Mouse (Mus musculus) yolk sac, embryonic 10.5 days (tissue): ENCODE measurements around the gene Adgrd1.

Source experiments
- DNase-seq: peaks from one replicate; pipeline ENCODE4 v3.0.0-alpha.2; 2017; ENCODE audit warnings: low spot score

The Adgrd1 gene

DNA sequence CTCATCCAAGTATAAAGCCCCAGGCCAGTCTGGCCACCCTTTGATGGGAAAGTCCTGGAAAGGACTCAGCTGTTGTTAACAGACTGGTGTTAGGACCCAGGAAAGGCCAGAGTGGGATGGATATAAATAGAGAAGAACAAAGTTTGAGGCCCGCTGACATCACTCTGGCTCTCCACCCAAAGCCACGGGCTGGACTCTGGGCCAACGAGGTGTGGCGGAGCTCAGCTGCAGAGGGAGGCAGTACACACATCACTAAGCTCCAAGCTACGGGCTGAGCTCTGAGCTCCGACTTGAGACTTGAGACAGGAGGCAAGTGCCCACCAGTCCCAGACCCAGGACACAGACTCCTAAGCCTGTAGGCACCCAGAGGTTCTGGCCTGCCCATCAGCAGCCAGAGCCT lies at the start of gene Adgrd1:
Gene Adgrd1, plus strand, starts transcription at position 240 of the 400 bp plus-strand sequence.
- no peak for DNase-seq

- DNase-seq: no peak
These were observed 47.2 kb upstream of the Adgrd1 start for GRCm38 (mm10) chr5:129049372-129049771.

DNA sequence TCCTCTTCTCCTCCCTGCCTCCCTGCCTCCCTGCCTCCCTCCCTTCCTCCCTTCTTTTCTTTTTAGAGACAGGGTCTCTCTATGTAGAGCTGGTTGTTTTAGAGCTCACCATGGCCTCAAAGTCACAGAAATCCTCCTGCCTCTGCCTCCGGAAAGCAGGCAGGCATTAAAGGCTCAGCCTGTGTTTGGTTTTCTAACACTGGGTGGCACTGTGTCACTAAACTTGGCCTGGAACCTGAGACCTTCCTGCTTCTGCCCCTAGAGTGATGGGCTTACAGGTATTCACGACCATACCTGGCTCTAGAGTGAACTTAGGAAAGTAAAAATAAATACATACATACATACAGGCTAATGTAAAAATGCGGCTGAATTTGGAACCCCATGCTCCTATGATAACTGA lies 44.6 kb upstream of the Adgrd1 start:
- no peak for DNase-seq

GRCm38 (mm10) chr5:129052636-129053355 lies 43.8 kb upstream of the Adgrd1 start:
- DNase-seq: no peak

GRCm38 (mm10) chr5:129054675-129055284 lies 41.8 kb upstream of the Adgrd1 start:
- no peak for DNase-seq

GRCm38 (mm10) chr5:129059116-129059515 lies 37.4 kb upstream of the Adgrd1 start:
- DNase-seq: no peak

DNA sequence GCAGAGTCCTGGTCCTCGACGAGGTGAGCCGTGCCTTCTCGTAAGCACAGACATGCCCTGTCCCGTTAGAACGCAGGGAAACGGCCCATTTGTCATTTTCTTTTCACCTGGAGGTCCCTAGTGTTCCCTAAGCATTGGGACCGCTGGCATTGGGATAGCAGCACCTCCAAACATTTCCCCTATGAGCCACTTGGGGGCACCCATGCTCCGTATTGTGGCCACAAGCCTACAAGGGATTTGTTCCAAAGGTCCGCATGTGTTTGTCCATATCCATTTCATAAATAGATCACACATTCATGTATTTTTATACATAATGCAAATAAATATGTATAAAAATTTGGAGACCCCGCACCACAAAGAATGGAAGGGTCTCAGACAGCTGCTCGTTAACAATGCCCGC lies 35.0 kb upstream of the Adgrd1 start:
- DNase-seq: peak; percentile 18

GRCm38 (mm10) chr5:129063037-129063791 lies 33.3 kb upstream of the Adgrd1 start:
- DNase-seq: peak; percentile 49

DNA sequence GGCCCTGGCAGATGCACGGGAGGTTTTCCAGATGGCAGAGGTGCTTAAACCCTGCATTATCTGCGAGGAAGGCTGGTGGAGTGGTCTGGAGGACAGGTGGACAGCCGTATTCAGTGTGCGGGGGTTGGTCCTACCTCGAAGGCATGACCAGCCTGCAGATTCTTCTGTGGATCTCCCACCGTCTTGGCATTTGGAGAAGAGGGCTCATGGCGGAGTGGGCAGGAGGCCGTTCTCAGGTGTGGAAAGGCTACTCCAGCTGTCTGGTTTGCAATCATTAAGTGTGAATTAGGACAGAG lies 32.8 kb upstream of the Adgrd1 start:
- no peak for DNase-seq

DNA sequence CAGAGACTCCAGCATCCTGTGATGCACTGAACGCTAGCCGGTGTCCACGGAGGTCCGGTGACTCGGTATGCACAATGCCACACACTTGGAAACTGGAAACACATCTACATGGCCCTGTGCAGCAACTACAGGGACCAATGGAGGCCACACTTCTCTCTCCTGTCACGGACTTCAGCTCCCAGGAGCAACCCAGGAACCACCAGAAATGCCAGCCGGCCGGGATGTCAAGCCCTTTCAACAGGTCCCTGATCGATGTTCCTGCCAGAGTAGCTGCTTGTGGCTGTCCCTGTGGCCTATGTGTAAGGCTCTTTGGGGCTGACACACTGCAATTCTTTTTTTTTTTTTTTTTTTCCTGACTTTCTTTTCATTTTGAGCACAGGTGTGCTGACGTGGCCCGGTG lies 32.4 kb upstream of the Adgrd1 start:
- no peak for DNase-seq

DNA sequence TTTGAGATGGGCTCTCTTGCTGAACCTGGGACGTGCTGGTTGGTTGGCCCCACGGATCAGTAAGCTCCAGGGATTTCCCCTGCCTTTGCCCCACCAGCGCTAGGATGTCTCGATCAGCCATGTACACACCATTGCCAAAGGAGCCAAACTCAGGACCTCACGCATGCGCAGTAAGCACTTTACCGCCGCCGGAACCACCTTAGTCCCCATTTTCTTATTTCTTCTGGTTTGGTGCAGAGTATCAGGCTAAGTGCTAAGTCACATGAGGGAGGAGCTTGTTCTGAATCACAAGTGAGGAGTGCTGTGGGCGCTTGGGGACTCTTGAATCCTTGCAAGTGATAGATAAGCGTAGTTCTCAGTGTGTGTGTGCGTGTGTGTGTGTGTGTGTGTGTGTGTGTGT lies 31.2 kb upstream of the Adgrd1 start:
- DNase-seq: no peak

DNA sequence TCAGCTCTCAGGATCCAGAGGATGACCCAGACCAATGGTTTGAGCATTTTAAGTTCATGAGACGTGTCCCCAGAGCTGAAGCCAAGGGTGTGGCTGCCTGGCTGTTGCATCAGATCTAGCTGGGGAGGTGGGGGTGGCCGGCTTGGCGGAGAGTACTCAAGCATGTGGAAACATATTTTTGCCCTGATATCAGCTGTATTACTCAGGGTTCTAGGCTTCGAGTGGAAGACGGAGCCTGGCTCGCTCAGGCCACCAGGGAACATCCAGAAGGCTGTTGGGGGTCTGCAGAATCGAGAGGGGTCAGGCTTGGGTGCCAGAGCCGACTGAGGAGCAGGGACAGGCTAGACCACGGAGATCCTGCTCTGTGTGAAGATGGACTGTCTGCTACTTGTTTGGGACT lies 30.6 kb upstream of the Adgrd1 start:
- DNase-seq: no peak

GRCm38 (mm10) chr5:129066541-129067230 lies 29.9 kb upstream of the Adgrd1 start:
- no peak for DNase-seq

DNA sequence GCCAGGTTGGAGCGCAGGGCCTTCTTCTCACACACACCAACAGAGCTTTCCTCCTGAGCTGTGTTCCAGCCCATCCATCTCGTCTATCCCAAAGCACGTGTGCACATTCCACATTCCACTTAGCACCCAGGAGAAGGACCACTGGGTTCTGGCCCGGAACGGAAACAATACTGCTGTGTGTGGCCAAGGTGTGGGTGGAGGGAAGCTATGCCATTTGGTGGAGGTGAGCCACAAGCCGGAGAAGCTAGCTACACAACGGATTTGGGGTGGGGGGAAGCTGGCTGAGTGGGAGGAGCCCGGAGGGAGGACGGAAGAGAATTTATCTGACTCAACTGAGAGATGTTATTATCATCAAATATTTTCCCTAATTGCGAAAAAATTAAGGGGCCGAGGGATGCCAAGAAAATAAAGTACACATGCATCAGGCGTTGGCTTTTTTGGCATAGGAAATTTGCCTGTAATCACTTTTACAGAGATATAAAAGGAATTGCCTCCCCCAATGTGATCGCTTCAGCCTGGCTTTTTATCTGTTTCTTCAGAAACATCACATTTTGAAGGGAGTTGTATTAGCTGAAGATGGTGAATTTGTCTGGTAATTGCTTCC lies 29.2 kb upstream of the Adgrd1 start:
- DNase-seq: no peak

- no peak for DNase-seq
These were observed 24.7 kb upstream of the Adgrd1 start for GRCm38 (mm10) chr5:129071761-129072280.

GRCm38 (mm10) chr5:129073404-129073803 lies 23.1 kb upstream of the Adgrd1 start:
- DNase-seq: no peak

DNA sequence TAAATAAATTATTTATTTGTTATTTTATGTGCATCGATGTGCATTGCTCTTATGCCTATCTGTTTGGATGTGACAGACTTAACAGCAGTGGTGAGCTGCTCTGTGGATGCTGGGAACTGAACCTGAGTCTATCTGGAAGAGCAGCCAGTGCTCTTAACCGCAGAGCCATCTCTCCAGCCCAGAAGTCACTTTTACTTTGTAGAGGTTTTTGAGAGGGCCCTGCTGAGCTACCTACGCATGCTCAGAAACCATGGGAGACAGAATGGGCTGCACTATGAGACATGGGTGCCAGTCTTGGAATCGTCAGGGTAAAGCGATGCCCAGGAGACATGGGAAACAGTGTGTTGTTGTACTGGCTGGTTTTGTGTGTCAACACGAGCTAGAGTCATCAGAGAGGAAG lies 20.5 kb upstream of the Adgrd1 start:
- no peak for DNase-seq

GRCm38 (mm10) chr5:129077240-129077639 lies 19.3 kb upstream of the Adgrd1 start:
- DNase-seq: no peak

- no peak for DNase-seq
These were observed 15.0 kb upstream of the Adgrd1 start for GRCm38 (mm10) chr5:129081521-129081920.

DNA sequence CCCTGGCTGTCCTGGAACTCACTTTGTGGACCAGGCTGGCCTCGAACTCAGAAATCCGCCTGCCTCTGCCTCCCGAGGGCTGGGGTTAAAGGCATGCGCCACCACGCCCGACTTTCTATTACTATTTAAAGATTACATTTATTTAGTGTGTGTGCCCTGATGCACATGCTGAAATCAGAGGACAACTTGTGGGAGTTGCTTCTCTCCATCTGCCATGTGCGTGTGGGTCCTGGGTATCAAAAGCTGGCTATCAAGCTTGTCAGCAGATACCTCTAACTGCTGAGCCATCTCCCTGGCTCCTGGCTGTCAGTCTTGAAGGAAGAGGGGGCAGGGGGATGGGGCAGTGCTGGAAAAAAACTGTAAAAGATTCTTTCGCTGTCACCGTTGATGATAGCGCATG lies 11.4 kb upstream of the Adgrd1 start:
- no peak for DNase-seq

GRCm38 (mm10) chr5:129092345-129093065 lies 4.0 kb upstream of the Adgrd1 start:
- DNase-seq: no peak
